Comparison of ENCODE assay signal across 10 mouse cellular contexts in genomic region chr11:107339224-107339805, GRCm38 (mm10).
DNase-seq lines count a peak whose midpoint lies in the region; ATAC-seq and TF ChIP-seq lines count a peak whose summit lies in the region.
"Had no signal": no experiment of that assay in that cellular context is flagged by ENCODE, and none has a peak within 500 bp of the region (broad histone marks: within the 10 kb centered on the region; RNA-seq: fewer than 3 reads in every experiment).

No protein-coding gene starts in this region.

- no peak overlapping the region for H3K9ac ChIP-seq in heart, embryonic 12.5 days
- no peak overlapping the region for H3K9ac ChIP-seq in lung, embryonic 14.5 days
- H3K9ac ChIP-seq in intestine, embryonic 16.5 days (ENCODE audit: low read depth, low read length), result no peak overlapping the region
- H3K9ac ChIP-seq: limb, embryonic 15.5 days had no signal

- H3K27ac ChIP-seq in heart, embryonic 12.5 days (ENCODE audit: poor library complexity, severe bottlenecking), result no peak overlapping the region
- no peak overlapping the region for H3K27ac ChIP-seq in lung, embryonic 14.5 days (ENCODE audit: low read depth)
- no peak overlapping the region for H3K27ac ChIP-seq in intestine, embryonic 16.5 days (ENCODE audit: low read length)
- H3K27ac ChIP-seq: limb, embryonic 15.5 days had no signal

- H3K4me3 ChIP-seq in heart, embryonic 12.5 days, result no peak overlapping the region
- no peak overlapping the region for H3K4me3 ChIP-seq in lung, embryonic 14.5 days (ENCODE audit: low read depth, low read length)
- H3K4me3 ChIP-seq in intestine, embryonic 16.5 days (ENCODE audit: low read length), result no peak overlapping the region
- H3K4me3 ChIP-seq: erythroblast, embryonic 14.5 days; limb, embryonic 15.5 days had no signal

- DNase-seq in heart, adult 11 months, result peak; percentile 97
- peak; percentile 69 for DNase-seq in ES-CJ7 (ENCODE audit: low read depth, low spot score)
- DNase-seq in cerebellum, adult 9-10 months, result peak; percentile 56
- DNase-seq in lung, embryonic 14.5 days, result peak; percentile 53
- no peak for DNase-seq in urinary bladder, postnatal 25 days (ENCODE audit: low spot score)
- no peak for DNase-seq in B cell, adult 2 months

- no peak for ATAC-seq in heart, embryonic 12.5 days (ENCODE audit: insufficient number of reproducible peaks, low FRiP score)
- no peak for ATAC-seq in lung, embryonic 14.5 days (ENCODE audit: insufficient read depth)
- ATAC-seq in intestine, embryonic 16.5 days, result no peak

- no peaks in the 10 kb centered on the region for H3K9me3 ChIP-seq in heart, embryonic 12.5 days (replicated peaks)
- H3K9me3 ChIP-seq in lung, embryonic 14.5 days (ENCODE audit: low read depth, low read length), result no peaks in the 10 kb centered on the region
- no peaks in the 10 kb centered on the region for H3K9me3 ChIP-seq in intestine, embryonic 16.5 days (ENCODE audit: control insufficient read depth, low read length)
- H3K9me3 ChIP-seq: limb, embryonic 15.5 days had no signal

- H3K4me2 ChIP-seq in heart, embryonic 12.5 days, result no peak overlapping the region
- no peak overlapping the region for H3K4me2 ChIP-seq in lung, embryonic 14.5 days
- no peak overlapping the region for H3K4me2 ChIP-seq in intestine, embryonic 16.5 days (ENCODE audit: low read depth, low read length)
- H3K4me2 ChIP-seq: limb, embryonic 15.5 days had no signal

- WGBS in heart, embryonic 12.5 days, result 78% methylated on average over 7 of the region's 7 CpGs
- WGBS in lung, embryonic 14.5 days, result 76% methylated on average over 7 of the region's 7 CpGs
- 72% methylated on average over 7 of the region's 7 CpGs for WGBS in intestine, embryonic 16.5 days

- TF ChIP-seq CTCF in lung, embryonic 14.5 days (IDR thresholded peaks at IDR 0.05; ENCODE audit: low read depth), result no peak

- H3K4me1 ChIP-seq in heart, embryonic 12.5 days (replicated peaks), result peaks cover 59% of the 10 kb centered on the region
- H3K4me1 ChIP-seq in lung, embryonic 14.5 days (ENCODE audit: insufficient read depth), result peaks cover 19% of the 10 kb centered on the region; the same call in 1 of the 2 replicates
- peaks cover 16% of the 10 kb centered on the region; the same call in 1 of the 2 replicates for H3K4me1 ChIP-seq in intestine, embryonic 16.5 days (ENCODE audit: control insufficient read depth, insufficient read depth, low read length)

- H3K27me3 ChIP-seq in heart, embryonic 12.5 days (replicated peaks), result no peaks in the 10 kb centered on the region
- no peaks in the 10 kb centered on the region for H3K27me3 ChIP-seq in lung, embryonic 14.5 days (ENCODE audit: insufficient read depth, low read length)
- H3K27me3 ChIP-seq in intestine, embryonic 16.5 days (replicated peaks; ENCODE audit: control insufficient read depth, insufficient read depth, low read length), result no peaks in the 10 kb centered on the region
- H3K27me3 ChIP-seq: limb, embryonic 15.5 days had no signal

- no peaks in the 10 kb centered on the region for H3K36me3 ChIP-seq in heart, embryonic 12.5 days
- H3K36me3 ChIP-seq in lung, embryonic 14.5 days (ENCODE audit: insufficient read depth), result no peaks in the 10 kb centered on the region
- no peaks in the 10 kb centered on the region for H3K36me3 ChIP-seq in intestine, embryonic 16.5 days (ENCODE audit: control insufficient read depth, insufficient read depth, low read length)

Comparison
In these comparisons a context has a peak if more than half of its experiments do, and no peak if none do; other contexts are left out.
1. DNase-seq: peak in heart, adult 11 months (single experiment), ES-CJ7 (single experiment), cerebellum, adult 9-10 months (single experiment) and lung, embryonic 14.5 days (single experiment); none in urinary bladder, postnatal 25 days (single experiment) and B cell, adult 2 months (0 of 2).